Mouse (Mus musculus) small intestine, adult 2 months (tissue): ENCODE measurements at regions not wholly inside any gene's neighbourhood (a gene's known extent, or its start where the extent isn't known, plus 50 kb on each side); places are given as distances from the start of the nearest gene placed in this dataset.

Experiments used
- H3K27ac ChIP-seq: fragments of 200-500 bp; 2 replicates; pipeline ENCODE4 v1.5.1; 2012; ENCODE audit warnings: low read depth, low read length, control low read depth, inconsistent platforms; ENCODE audit not compliant: insufficient read depth
- H3K27me3 ChIP-seq: fragments of 200-500 bp; 2 replicates; pipeline ENCODE4 v1.6.1; 2012; ENCODE audit warnings: mild to moderate bottlenecking, moderate library complexity, low read length, inconsistent platforms; ENCODE audit not compliant: control insufficient read depth, insufficient read depth
- H3K36me3 ChIP-seq: fragments of 200-500 bp; 2 replicates; pipeline ENCODE4 v1.6.1; 2012; ENCODE audit warnings: mild to moderate bottlenecking, low read length, control low read depth, inconsistent platforms; ENCODE audit not compliant: control insufficient read depth, insufficient read depth
- H3K4me1 ChIP-seq: fragments of 200-500 bp; 2 replicates; pipeline ENCODE4 v1.6.1; 2012; ENCODE audit warnings: low read length, inconsistent platforms, mixed read lengths; ENCODE audit not compliant: control insufficient read depth, insufficient read depth, insufficient read length
- H3K4me3 ChIP-seq: fragments of 200-500 bp; 2 replicates; pipeline ENCODE4 v1.5.1; 2012; ENCODE audit warnings: low read depth, mild to moderate bottlenecking, control low read depth, inconsistent platforms, low read length, moderate library complexity
- CTCF ChIP-seq: fragments of 200-500 bp; IDR thresholded peaks from 2 replicates; pipeline ENCODE4 v1.5.1; 2012; ENCODE audit warnings: low read depth, mild to moderate bottlenecking, control low read depth, inconsistent platforms, low read length, moderate library complexity, mixed read lengths; ENCODE audit not compliant: insufficient replicate concordance, insufficient read length; ENCODE audit errors: extremely low read depth
- POLR2A ChIP-seq: fragments of 200-500 bp; IDR thresholded peaks from 2 replicates; pipeline ENCODE4 v1.6.1; 2012; ENCODE audit warnings: low read depth, mild to moderate bottlenecking, control low read depth, inconsistent platforms, low read length, moderate library complexity
- WGBS: fragments of 180-500 bp; shearing (Covaris S2); methylation state at CpG from one replicate; pipeline ENCODE4 v1.1.7; 2018; 5-methylcytosine and 5-hydroxymethylcytosine counted together

GRCm38 (mm10) chr11:113010906-113011305 is 228.9 kb downstream of the Sox9 start:
- H3K4me3 ChIP-seq, result no peak overlapping the region
- no peaks in the 10 kb centered on the region for H3K27me3 ChIP-seq
- H3K36me3 ChIP-seq, result no peaks in the 10 kb centered on the region
- WGBS, result 90% methylated on average over 5 of the region's 5 CpGs
- no peak overlapping the region for H3K27ac ChIP-seq
- H3K4me1 ChIP-seq, result no peaks in the 10 kb centered on the region
- TF ChIP-seq POLR2A (no peak), CTCF (no peak)

GRCm38 (mm10) chr11:113014186-113015010 is 232.4 kb downstream of the Sox9 start:
- Histone ChIP-seq H3K4me1 (no peaks in the 10 kb centered on the region), H3K27me3 (no peaks in the 10 kb centered on the region), H3K4me3 (no peak overlapping the region), H3K27ac (no peak overlapping the region), H3K36me3 (no peaks in the 10 kb centered on the region)
- 81% methylated on average over 10 of the region's 10 CpGs for WGBS
- TF ChIP-seq CTCF (no peak), POLR2A (no peak)

- Histone ChIP-seq H3K4me1 (no peaks in the 10 kb centered on the region), H3K4me3 (no peak overlapping the region), H3K27me3 (no peaks in the 10 kb centered on the region), H3K36me3 (no peaks in the 10 kb centered on the region), H3K27ac (no peak overlapping the region)
- no peak for TF ChIP-seq POLR2A
- TF ChIP-seq CTCF, result no peak
- 75% methylated on average over 13 of the region's 13 CpGs for WGBS
Measured at GRCm38 (mm10) chr11:113015686-113016304, 233.8 kb downstream of the Sox9 start.

- H3K4me1 ChIP-seq, result no peaks in the 10 kb centered on the region
- H3K4me3 ChIP-seq, result no peak overlapping the region
- WGBS, result 89% methylated on average over 7 of the region's 7 CpGs
- no peak for TF ChIP-seq POLR2A
- H3K27ac ChIP-seq, result no peak overlapping the region
- H3K36me3 ChIP-seq, result no peaks in the 10 kb centered on the region
- H3K27me3 ChIP-seq, result no peaks in the 10 kb centered on the region
Measured at GRCm38 (mm10) chr11:113016801-113017715, 235.0 kb downstream of the Sox9 start.

GRCm38 (mm10) chr11:113021533-113021932 is 239.5 kb downstream of the Sox9 start:
- no peak overlapping the region for H3K4me3 ChIP-seq
- WGBS, result 77% methylated on average over 4 of the region's 4 CpGs
- no peaks in the 10 kb centered on the region for H3K4me1 ChIP-seq
- no peaks in the 10 kb centered on the region for H3K27me3 ChIP-seq
- H3K27ac ChIP-seq, result no peak overlapping the region
- TF ChIP-seq CTCF, result no peak
- TF ChIP-seq POLR2A, result no peak
- no peaks in the 10 kb centered on the region for H3K36me3 ChIP-seq

GRCm38 (mm10) chr11:113026994-113027393 is 245.0 kb downstream of the Sox9 start:
- TF ChIP-seq CTCF, result no peak
- TF ChIP-seq POLR2A, result no peak
- no peaks in the 10 kb centered on the region for H3K4me1 ChIP-seq
- H3K27me3 ChIP-seq, result no peaks in the 10 kb centered on the region
- no peak overlapping the region for H3K4me3 ChIP-seq
- WGBS, result 69% methylated on average over 6 of the region's 6 CpGs
- no peak overlapping the region for H3K27ac ChIP-seq
- no peaks in the 10 kb centered on the region for H3K36me3 ChIP-seq
